Mouse (Mus musculus): Measurements from ENCODE around the gene Serpina10.

DNA sequence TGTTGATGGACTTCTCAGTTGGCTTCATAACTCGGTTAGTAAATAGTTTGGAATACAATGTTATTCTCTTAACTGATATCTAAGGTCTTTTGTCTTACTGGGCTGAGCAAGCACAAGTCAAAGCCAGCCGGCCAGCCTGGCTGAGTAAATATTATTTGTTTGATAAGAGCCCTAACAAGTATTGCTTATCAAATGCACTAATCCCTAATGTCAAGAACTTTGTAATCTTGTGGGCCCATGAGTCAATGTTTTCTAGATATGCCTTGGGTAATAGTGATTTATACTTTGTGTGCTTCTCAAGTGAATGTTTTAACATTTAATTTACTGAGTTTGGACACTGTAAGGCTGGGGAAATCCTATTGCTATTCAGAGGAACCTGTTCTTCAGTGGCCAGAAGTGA, 32.8 kb downstream of the Serpina10 start:
- TF ChIP-seq NELFE (IDR thresholded peaks at IDR 0.05; ENCODE audit: low read depth, low read length) (no peak), CHD2 (IDR thresholded peaks at IDR 0.05; ENCODE audit: low read length) (no peak), TCF12 (IDR thresholded peaks at IDR 0.05; ENCODE audit: low read depth, low read length) (peak; percentile 61), CTCF (IDR thresholded peaks at IDR 0.05 in 2 of 3, conservative IDR thresholded peaks at IDR 0.05 in 1 of 3; ENCODE audit: control insufficient read depth in 1 of 3, insufficient read depth in 1 of 3, low read depth in 2 of 3, low read length in 3 of 3, poor library complexity in 1 of 3, severe bottlenecking in 1 of 3) (no peak), ZMIZ1 (IDR thresholded peaks at IDR 0.05; ENCODE audit: low read depth, low read length) (no peak), ETS1 (IDR thresholded peaks at IDR 0.05; ENCODE audit: low read depth, low read length) (no peak)

Data from MEL (cell line).